Mouse (Mus musculus) lung, postnatal 0 days (tissue): ENCODE data around the gene Marf1. TPM values are rescaled to one million over a fixed set of nuclear protein-coding genes. Genes with fewer than 3 reads are reported as not detected.
"Not testable (repeated sequence)": the region's sequence is repeated elsewhere in the genome, so short reads cannot be mapped to it uniquely, and the experiment has no call there.

Experiments used
- ATAC-seq: fragments of 200-750 bp; cut with Nextera tagmentation; 2 replicates; pipeline ENCODE4 v1.8.0; 2017; ENCODE audit warnings: moderate library complexity
- DNase-seq: peaks from one replicate; pipeline ENCODE4 v3.0.0-alpha.2; 2016; ENCODE audit warnings: low spot score
- H3K27ac ChIP-seq: fragments of 300-500 bp; sonication (generic); 2 replicates; pipeline ENCODE4 v1.5.1; 2014; ENCODE audit warnings: antibody characterized with exemption, mild to moderate bottlenecking, low read length, mixed read lengths
- H3K27me3 ChIP-seq: fragments of 300-500 bp; sonication (generic); replicated peaks from 2 replicates; pipeline ENCODE4 v1.6.1; 2014; ENCODE audit warnings: low read length, mixed read lengths; ENCODE audit not compliant: insufficient read depth
- H3K36me3 ChIP-seq: fragments of 300-500 bp; sonication (generic); 2 replicates; pipeline ENCODE4 v1.6.1; 2014; ENCODE audit warnings: low read length, mixed read lengths; ENCODE audit not compliant: insufficient read depth
- H3K4me1 ChIP-seq: fragments of 300-500 bp; sonication (generic); 2 replicates; pipeline ENCODE4 v1.6.1; 2014; ENCODE audit warnings: antibody characterized with exemption, low read depth, low read length, mixed read lengths; ENCODE audit not compliant: insufficient read depth
- H3K4me2 ChIP-seq: fragments of 300-500 bp; sonication (generic); replicated peaks from 2 replicates; pipeline ENCODE4 v1.6.1; 2014; ENCODE audit warnings: low read depth, mild to moderate bottlenecking, low read length, moderate library complexity, mixed read lengths
- H3K4me3 ChIP-seq: fragments of 300-500 bp; sonication (generic); 2 replicates; pipeline ENCODE4 v1.5.1; 2014; ENCODE audit warnings: low read depth, low read length
- H3K9ac ChIP-seq: fragments of 300-500 bp; sonication (generic); replicated peaks from 2 replicates; pipeline ENCODE4 v1.6.1; 2014; ENCODE audit warnings: low read depth, mild to moderate bottlenecking
- H3K9me3 ChIP-seq: fragments of 300-500 bp; sonication (generic); 2 replicates; pipeline ENCODE4 v1.6.1; 2016; ENCODE audit warnings: low read length, mixed read lengths
- CTCF ChIP-seq: IDR thresholded peaks from 2 replicates; pipeline ENCODE4 v1.5.1; 2016; ENCODE audit warnings: antibody characterized with exemption, mild to moderate bottlenecking
- EP300 ChIP-seq: IDR thresholded peaks from 2 replicates; pipeline ENCODE4 v1.6.1; 2016; ENCODE audit warnings: antibody characterized with exemption, mild to moderate bottlenecking, control low read depth
- WGBS: fragments of 180-500 bp; shearing (Covaris S2); extraction: QIAGEN DNeasy Blood & Tissue Kit; methylation state at CpG from one replicate; pipeline ENCODE4 v1.1.7; 2014; 5-methylcytosine and 5-hydroxymethylcytosine counted together
- polyA plus RNA-seq: library from polyadenylated mRNA; unstranded; fragments of >200 nt; fragmentation: Nextera tagmentation; extraction: Ambion mirVana; gene quantifications from 2 replicates; pipeline ENCODE4 v1.2.1, GENCODE M21; 2015

Gene Marf1
- polyA plus RNA-seq, 1 experiment from 2014 or later: 13.2 TPM

DNA sequence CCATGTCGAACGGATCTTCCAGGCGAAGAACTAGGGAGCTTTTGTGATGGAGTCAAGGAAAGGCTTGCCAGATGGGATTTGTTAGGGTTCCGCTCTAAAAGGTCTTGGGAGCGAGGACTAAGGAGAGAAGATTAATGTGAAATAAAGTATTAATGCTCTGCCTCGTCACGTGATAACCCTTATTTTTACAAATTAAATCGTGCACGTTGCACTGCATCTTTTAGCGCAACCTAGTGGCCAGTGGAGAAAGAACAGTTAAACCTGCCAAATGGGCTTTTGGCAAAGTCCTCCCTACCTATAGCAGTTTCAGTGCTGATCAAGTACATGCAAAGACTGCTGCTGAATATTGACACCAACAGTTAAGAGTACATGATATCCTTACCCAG is 3.4 kb downstream of the Marf1 start:
- Histone ChIP-seq H3K27ac (peak overlapping the region; percentile 98), H3K9me3 (no peaks in the 10 kb centered on the region), H3K27me3 (no peaks in the 10 kb centered on the region), H3K36me3 (no peaks in the 10 kb centered on the region), H3K4me2 (peak overlapping the region; percentile 71), H3K4me3 (peak overlapping the region; percentile 68), H3K9ac (peak overlapping the region; percentile 75), H3K4me1 (peaks cover 19% of the 10 kb centered on the region)
- peak; percentile 94 for DNase-seq
- ATAC-seq: peak; percentile 13
- peak; percentile 91 for TF ChIP-seq CTCF
- TF ChIP-seq EP300: no peak
- WGBS: under 1% methylated on average over 10 of the region's 10 CpGs

DNA sequence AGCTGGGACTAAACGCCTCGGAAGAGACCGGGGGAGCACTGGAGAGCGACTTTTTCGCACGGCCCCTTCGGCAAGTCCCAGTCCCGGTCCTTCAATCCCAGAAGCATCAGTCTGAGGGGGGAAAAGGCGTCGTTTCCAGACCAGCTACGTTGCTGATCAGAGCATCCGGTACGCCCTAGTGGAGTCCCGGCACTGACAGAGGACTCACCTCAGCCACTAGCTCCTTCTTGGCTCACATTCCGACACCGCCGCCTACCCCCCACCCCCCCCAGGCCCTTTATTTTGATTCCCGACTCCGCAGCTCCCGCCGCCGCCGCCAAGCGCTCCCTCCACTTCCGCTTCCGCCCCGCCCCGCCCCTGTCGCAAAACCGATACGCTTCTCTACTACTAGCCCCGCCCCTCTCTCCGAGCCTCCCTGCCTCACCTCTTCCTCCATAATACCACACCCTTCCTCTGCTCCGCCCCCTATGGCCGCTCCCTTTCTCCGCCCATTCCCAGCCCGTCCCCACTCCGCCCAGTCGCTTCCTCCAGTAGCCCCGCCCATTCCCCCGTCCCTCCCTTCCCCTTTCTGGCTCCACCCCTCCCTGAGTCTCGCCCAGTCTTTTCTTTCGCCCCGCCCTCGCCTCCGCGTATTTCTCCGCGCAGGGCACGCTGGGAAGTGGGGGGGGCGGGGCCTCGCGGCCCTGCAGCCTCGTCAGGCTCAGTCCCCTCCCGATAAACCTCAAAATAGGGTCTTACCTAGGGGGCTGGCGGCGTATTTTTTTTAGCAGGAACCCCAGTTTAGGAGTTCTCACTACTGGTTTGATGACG is 4.0 kb downstream of the Marf1 start:
- TF ChIP-seq EP300 (no peak; the same call in 1 of the 2 replicates), CTCF (no peak)
- H3K27ac ChIP-seq: peak overlapping the region; percentile 98
- WGBS: 4% methylated on average over 54 of the region's 58 CpGs
- peak; percentile 100 for DNase-seq
- no peaks in the 10 kb centered on the region for H3K9me3 ChIP-seq
- H3K9ac ChIP-seq: peak overlapping the region; percentile 75
- H3K27me3 ChIP-seq: no peaks in the 10 kb centered on the region
- H3K4me3 ChIP-seq: peak overlapping the region; percentile 73
- ATAC-seq: peak; percentile 93
- peaks cover 19% of the 10 kb centered on the region for H3K4me1 ChIP-seq
- H3K4me2 ChIP-seq: peak overlapping the region; percentile 74
- no peaks in the 10 kb centered on the region for H3K36me3 ChIP-seq

DNA sequence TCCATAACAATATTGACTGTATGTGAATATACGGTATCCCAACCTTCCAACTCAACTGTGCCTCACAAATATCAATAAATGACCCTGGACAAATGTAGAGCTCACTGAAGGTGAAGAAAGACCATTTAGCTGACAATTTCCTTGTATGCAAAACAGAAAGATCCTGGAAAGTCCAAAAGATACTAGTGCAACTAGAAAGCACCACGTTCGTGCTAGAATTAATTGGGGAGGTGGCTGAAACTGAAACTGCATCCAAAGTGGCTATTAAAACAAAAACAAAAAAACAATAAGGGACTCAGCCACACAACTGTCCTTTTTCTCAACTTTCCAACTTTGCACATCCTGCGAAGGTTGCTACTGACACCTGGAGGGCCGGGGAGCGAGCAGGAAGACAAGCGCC is 4.6 kb downstream of the Marf1 start:
- Histone ChIP-seq H3K36me3 (no peaks in the 10 kb centered on the region), H3K27me3 (no peaks in the 10 kb centered on the region), H3K4me1 (peaks cover 13% of the 10 kb centered on the region), H3K4me3 (peak overlapping the region; percentile 73), H3K4me2 (peak overlapping the region; percentile 74), H3K9ac (peak overlapping the region; percentile 71), H3K27ac (peak overlapping the region; percentile 91), H3K9me3 (no peaks in the 10 kb centered on the region)
- DNase-seq: no peak
- WGBS: 6% methylated on average over 7 of the region's 7 CpGs
- TF ChIP-seq EP300: no peak
- TF ChIP-seq CTCF: peak; percentile 24; the same call in 1 of the 2 replicates
- ATAC-seq: no peak

DNA sequence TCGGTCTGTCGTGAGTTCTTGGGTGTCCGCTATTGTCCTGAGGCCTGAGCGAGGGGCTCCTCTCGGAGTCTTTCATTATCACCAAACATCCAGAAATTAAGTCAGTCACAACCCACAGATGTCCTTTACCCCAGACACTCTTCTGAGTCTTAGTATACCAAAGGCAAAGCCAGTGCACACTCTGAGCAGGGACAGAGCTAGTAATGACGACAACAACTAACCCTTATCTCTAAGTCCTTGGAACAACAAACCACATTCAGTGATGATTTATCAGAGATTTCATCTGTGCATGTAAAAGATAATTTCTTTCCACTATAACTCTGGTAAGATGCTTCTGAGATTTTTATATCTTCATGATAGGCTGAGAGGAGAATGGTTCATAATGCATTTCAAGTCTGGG is 6.8 kb downstream of the Marf1 start:
- Histone ChIP-seq H3K9me3 (no peaks in the 10 kb centered on the region), H3K4me3 (no peak overlapping the region), H3K4me1 (peaks cover 11% of the 10 kb centered on the region), H3K9ac (no peak overlapping the region), H3K27me3 (no peaks in the 10 kb centered on the region), H3K4me2 (no peak overlapping the region), H3K27ac (0 out of 2 replicates have a peak overlapping the region, but pooled peaks have one; percentile 27), H3K36me3 (peaks cover 16% of the 10 kb centered on the region; the same call in 1 of the 2 replicates)
- WGBS: 82% methylated on average over 6 of the region's 6 CpGs
- TF ChIP-seq EP300: no peak
- no peak for TF ChIP-seq CTCF
- no peak for DNase-seq
- no peak for ATAC-seq

DNA sequence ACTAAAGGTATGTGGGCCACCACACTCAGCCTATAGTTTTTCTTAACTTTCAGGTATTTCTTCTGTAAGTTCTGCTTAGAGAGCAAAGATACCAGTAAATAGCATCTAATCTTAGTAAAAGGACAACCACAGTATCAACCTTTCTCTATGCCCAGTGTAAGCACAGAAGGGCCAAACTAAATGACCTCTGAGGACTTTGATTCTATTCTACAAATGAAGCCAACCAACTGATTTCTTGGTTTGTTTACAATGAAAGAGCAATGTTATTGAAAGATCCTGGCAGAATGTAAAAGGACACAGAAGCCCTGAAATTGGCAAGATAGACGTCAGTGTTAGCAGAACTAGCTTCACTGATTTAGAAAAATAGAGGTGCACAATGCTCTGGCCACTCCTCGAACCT is 7.5 kb downstream of the Marf1 start:
- not testable (repeated sequence) for H3K4me3 ChIP-seq, H3K27me3 ChIP-seq, H3K4me2 ChIP-seq, H3K9me3 ChIP-seq, H3K27ac ChIP-seq, ATAC-seq, H3K9ac ChIP-seq, DNase-seq
- Histone ChIP-seq H3K4me1 (peaks cover 11% of the 10 kb centered on the region), H3K36me3 (peaks cover 22% of the 10 kb centered on the region; the same call in 1 of the 2 replicates)
- WGBS: 89% methylated on average over 1 of the region's 2 CpGs

DNA sequence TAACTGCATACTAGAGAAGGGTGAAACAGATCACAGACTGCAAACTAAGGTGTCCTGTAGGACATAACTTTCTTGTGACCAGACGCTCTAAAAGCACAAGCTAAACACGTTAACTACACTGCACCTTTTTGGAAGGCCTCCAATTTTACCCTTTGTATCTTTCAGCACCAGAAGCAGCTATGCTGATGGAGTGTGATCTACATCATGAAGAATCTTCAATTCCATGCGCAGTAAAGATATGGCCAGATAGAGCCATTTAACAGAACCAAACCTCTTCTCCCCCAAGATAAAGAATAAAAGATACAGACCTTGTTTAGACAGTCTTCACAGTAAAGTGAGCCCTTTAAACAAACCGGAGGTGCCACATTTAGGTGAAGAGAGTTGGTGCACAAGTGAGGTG is 11.4 kb downstream of the Marf1 start:
- TF ChIP-seq CTCF (no peak), EP300 (no peak)
- DNase-seq (no peak), ATAC-seq (no peak)
- WGBS: 83% methylated on average over 4 of the region's 4 CpGs
- Histone ChIP-seq H3K9me3 (no peaks in the 10 kb centered on the region), H3K36me3 (peaks cover 24% of the 10 kb centered on the region; the same call in 1 of the 2 replicates), H3K4me3 (no peak overlapping the region), H3K4me1 (no peaks in the 10 kb centered on the region), H3K27me3 (no peaks in the 10 kb centered on the region), H3K27ac (no peak overlapping the region), H3K9ac (no peak overlapping the region), H3K4me2 (no peak overlapping the region)
